Mouse (Mus musculus): ENCODE results near the gene Cd3d. TPM values are rescaled to one million over a fixed set of nuclear protein-coding genes. Genes with fewer than 3 reads are reported as not detected.
"Not testable (repeated sequence)": the region's sequence is repeated elsewhere in the genome, so short reads cannot be mapped to it uniquely, and the experiment has no call there.

Cd3d gene
- not detected in 2 replicates for polyA plus RNA-seq (2015; fragmentation: Nextera tagmentation; extraction: Ambion mirVana)

DNA sequence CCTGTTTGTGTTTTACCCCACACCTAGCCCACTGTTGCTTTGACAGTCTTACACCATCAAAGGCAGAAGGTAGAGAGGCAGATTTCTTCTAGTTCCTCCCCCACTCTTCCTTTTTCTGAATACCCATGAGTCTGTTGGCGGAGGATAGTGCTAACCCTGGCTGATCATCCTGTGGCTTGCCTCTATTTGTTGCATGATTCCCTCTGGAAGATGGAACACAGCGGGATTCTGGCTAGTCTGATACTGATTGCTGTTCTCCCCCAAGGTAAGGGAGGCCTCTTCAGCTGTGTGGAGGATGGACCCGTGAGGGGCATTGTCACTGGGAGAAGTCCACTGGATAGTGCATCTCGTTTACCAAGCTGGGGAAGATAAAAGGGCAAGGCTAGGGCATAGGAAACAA, at the start of gene Cd3d:
TSS of gene Cd3d (plus strand) at position 111 of the 400 bp plus-strand sequence.
- no peak within 1 kb of the TSS for H3K4me3 ChIP-seq (replicated peaks)
- no peak within 1 kb of the TSS for H3K4me2 ChIP-seq
- WGBS = 82% methylated on average over 4 of the region's 4 CpGs
- H3K27ac ChIP-seq = no peak within 1 kb of the TSS
- H3K4me1 ChIP-seq = no peaks in the 10 kb centered on the region
- H3K27me3 ChIP-seq = peaks cover 18% of the 10 kb centered on the region
- no peaks in the 10 kb centered on the region for H3K9me3 ChIP-seq (replicated peaks)
- H3K36me3 ChIP-seq = no peaks in the 10 kb centered on the region
- H3K9ac ChIP-seq = no peak within 1 kb of the TSS
- ATAC-seq (replicated peaks; ENCODE audit: low FRiP score) = no peak

GRCm38 (mm10) chr9:44941756-44942155, 39.8 kb upstream of the Cd3d start:
- Histone ChIP-seq H3K36me3 (peaks cover 97% of the 10 kb centered on the region), H3K9me3 (replicated peaks) (no peaks in the 10 kb centered on the region), H3K4me3 (replicated peaks) (no peak overlapping the region), H3K4me1 (no peaks in the 10 kb centered on the region), H3K4me2 (no peak overlapping the region), H3K9ac (no peak overlapping the region), H3K27me3 (no peaks in the 10 kb centered on the region), H3K27ac (no peak overlapping the region)
- WGBS = 81% methylated on average over 4 of the region's 4 CpGs
- no peak for ATAC-seq (replicated peaks; ENCODE audit: low FRiP score)

- H3K27me3 ChIP-seq = no peaks in the 10 kb centered on the region
- no peak for ATAC-seq (replicated peaks; ENCODE audit: low FRiP score)
- over 99% methylated on average over 4 of the region's 4 CpGs for WGBS
- H3K4me2 ChIP-seq = no peak overlapping the region
- peaks cover 97% of the 10 kb centered on the region for H3K36me3 ChIP-seq
- H3K4me3 ChIP-seq (replicated peaks) = no peak overlapping the region
- no peaks in the 10 kb centered on the region for H3K9me3 ChIP-seq (replicated peaks)
- H3K4me1 ChIP-seq = no peaks in the 10 kb centered on the region
- no peak overlapping the region for H3K27ac ChIP-seq
- no peak overlapping the region for H3K9ac ChIP-seq
Measured at GRCm38 (mm10) chr9:44942421-44942820, 39.2 kb upstream of the Cd3d start.

- no peaks in the 10 kb centered on the region for H3K4me1 ChIP-seq
- H3K4me2 ChIP-seq = no peak overlapping the region
- ATAC-seq (replicated peaks; ENCODE audit: low FRiP score) = no peak
- peaks cover 98% of the 10 kb centered on the region for H3K36me3 ChIP-seq
- WGBS = 93% methylated on average over 7 of the region's 7 CpGs
- H3K4me3 ChIP-seq (replicated peaks) = no peak overlapping the region
- H3K9me3 ChIP-seq (replicated peaks) = no peaks in the 10 kb centered on the region
- no peak overlapping the region for H3K9ac ChIP-seq
- H3K27ac ChIP-seq = no peak overlapping the region
- H3K27me3 ChIP-seq = no peaks in the 10 kb centered on the region
Measured at GRCm38 (mm10) chr9:44946185-44946695, 35.3 kb upstream of the Cd3d start.

GRCm38 (mm10) chr9:44947836-44948235, 33.8 kb upstream of the Cd3d start:
- Histone ChIP-seq H3K9me3 (replicated peaks) (no peaks in the 10 kb centered on the region), H3K4me2 (no peak overlapping the region), H3K4me3 (replicated peaks) (no peak overlapping the region), H3K4me1 (no peaks in the 10 kb centered on the region), H3K9ac (no peak overlapping the region), H3K27ac (no peak overlapping the region), H3K36me3 (peaks cover 97% of the 10 kb centered on the region), H3K27me3 (no peaks in the 10 kb centered on the region)
- WGBS = 89% methylated on average over 5 of the region's 5 CpGs
- ATAC-seq (replicated peaks; ENCODE audit: low FRiP score) = no peak

DNA sequence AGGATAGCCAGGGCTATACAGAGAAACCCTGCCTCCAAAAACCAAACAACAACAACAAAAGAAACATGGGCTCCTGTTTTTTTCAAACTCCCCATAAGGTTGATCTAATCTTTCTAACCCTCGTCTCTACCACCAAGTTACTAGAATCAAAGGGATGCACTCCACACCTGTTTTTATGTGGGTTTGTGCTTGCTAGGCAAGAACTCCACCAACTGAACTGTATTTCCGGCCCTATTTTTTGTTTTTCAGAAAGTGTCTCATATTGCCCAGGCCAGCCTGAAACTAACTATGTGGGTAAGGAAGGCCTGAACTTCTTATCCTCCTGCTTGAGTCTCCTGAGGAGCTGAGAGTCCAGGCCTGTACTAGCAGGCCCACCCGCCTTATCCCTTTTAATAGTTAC, 27.2 kb upstream of the Cd3d start:
- no peak overlapping the region for H3K4me3 ChIP-seq (replicated peaks)
- no peak overlapping the region for H3K9ac ChIP-seq
- H3K27me3 ChIP-seq = no peaks in the 10 kb centered on the region
- H3K27ac ChIP-seq = no peak overlapping the region
- no peak for ATAC-seq (replicated peaks; ENCODE audit: low FRiP score)
- H3K4me1 ChIP-seq = no peaks in the 10 kb centered on the region
- H3K9me3 ChIP-seq (replicated peaks) = no peaks in the 10 kb centered on the region
- H3K36me3 ChIP-seq = peaks cover 80% of the 10 kb centered on the region
- 89% methylated on average over 3 of the region's 3 CpGs for WGBS
- H3K4me2 ChIP-seq = no peak overlapping the region

- H3K4me3 ChIP-seq (replicated peaks) = peak within 1 kb of the TSS; percentile 80
- H3K36me3 ChIP-seq = peaks cover 27% of the 10 kb centered on the region
- peaks cover 16% of the 10 kb centered on the region for H3K4me1 ChIP-seq
- peak within 1 kb of the TSS; percentile 75 for H3K9ac ChIP-seq
- peak within 1 kb of the TSS; percentile 93 for H3K4me2 ChIP-seq
- H3K27ac ChIP-seq = peak within 1 kb of the TSS; percentile 63; the same call in 1 of the 2 replicates
- under 1% methylated on average over 39 of the region's 39 CpGs for WGBS
- peak; percentile 94 for ATAC-seq (replicated peaks; ENCODE audit: low FRiP score)
- peaks cover 7% of the 10 kb centered on the region for H3K27me3 ChIP-seq
- no peaks in the 10 kb centered on the region for H3K9me3 ChIP-seq (replicated peaks)
Measured at GRCm38 (mm10) chr9:44965126-44965832, 16.3 kb upstream of the Cd3d start, which contains the start of gene Ube4a. TSS of gene Ube4a (minus strand) at chr9:44965600.

GRCm38 (mm10) chr9:44965833-44966466, 15.6 kb upstream of the Cd3d start:
- peaks cover 10% of the 10 kb centered on the region for H3K27me3 ChIP-seq
- H3K36me3 ChIP-seq = peaks cover 22% of the 10 kb centered on the region
- peak overlapping the region; percentile 80 for H3K4me3 ChIP-seq (replicated peaks)
- H3K9ac ChIP-seq = peak overlapping the region; percentile 47; the same call in 1 of the 2 replicates
- peak overlapping the region; percentile 63; the same call in 1 of the 2 replicates for H3K27ac ChIP-seq
- 12% methylated on average over 10 of the region's 10 CpGs for WGBS
- H3K4me1 ChIP-seq = peaks cover 16% of the 10 kb centered on the region
- no peaks in the 10 kb centered on the region for H3K9me3 ChIP-seq (replicated peaks)
- no peak; the same call in 1 of the 2 replicates for ATAC-seq (replicated peaks; ENCODE audit: low FRiP score)
- peak overlapping the region; percentile 93 for H3K4me2 ChIP-seq

DNA sequence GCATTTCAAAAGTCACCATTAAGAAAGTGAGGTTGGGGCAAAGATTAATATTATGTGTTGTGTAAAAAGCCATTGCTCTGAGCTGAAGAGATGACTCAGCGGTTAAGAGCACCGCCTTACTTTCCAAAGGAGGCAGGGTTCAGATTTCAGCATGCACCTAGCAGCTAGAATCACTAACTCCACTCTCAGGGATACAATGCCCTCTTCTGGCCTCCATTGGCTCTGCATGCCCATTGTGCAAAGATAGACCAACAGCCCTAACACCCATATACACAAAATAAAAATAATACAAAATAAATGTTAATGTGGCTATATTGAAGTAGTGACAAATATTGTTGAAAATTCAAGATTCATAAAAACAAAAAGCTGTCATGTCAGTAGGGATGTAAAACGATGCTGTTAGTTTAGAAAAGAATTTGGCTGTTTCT, 14.8 kb upstream of the Cd3d start:
- Histone ChIP-seq H3K9me3 (replicated peaks) (no peaks in the 10 kb centered on the region), H3K9ac (no peak overlapping the region), H3K4me2 (no peak overlapping the region), H3K36me3 (peaks cover 14% of the 10 kb centered on the region), H3K27ac (no peak overlapping the region), H3K4me1 (peaks cover 16% of the 10 kb centered on the region), H3K27me3 (peaks cover 10% of the 10 kb centered on the region), H3K4me3 (replicated peaks) (no peak overlapping the region)
- ATAC-seq (replicated peaks; ENCODE audit: low FRiP score) = 0 out of 2 replicates have a peak, but pooled peaks have one; percentile 28
- 23% methylated on average over 3 of the region's 3 CpGs for WGBS

DNA sequence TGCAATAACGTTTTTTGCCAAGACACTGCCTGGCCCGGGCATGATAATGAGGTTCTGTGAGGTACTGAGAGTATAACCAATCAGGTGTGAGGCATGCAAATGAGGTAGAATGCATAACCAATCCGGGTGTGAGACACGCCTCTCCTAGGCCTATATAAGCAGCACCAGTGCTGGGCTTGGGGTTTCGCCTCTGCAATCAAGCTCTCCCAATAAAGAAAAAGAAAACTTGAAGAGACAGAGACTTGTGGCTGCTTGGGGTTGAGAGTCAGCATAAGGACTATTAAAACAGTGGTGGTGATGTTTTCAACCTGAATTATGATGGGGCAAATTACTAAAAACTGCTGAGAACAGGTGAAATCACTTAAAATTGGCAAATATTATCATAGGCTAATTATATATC, 13.8 kb upstream of the Cd3d start:
- not testable (repeated sequence) for H3K9me3 ChIP-seq (replicated peaks); H3K4me2 ChIP-seq; H3K9ac ChIP-seq; H3K27ac ChIP-seq; H3K4me3 ChIP-seq (replicated peaks); ATAC-seq (replicated peaks; ENCODE audit: low FRiP score); H3K36me3 ChIP-seq
- WGBS = 88% methylated on average over 5 of the region's 5 CpGs
- H3K4me1 ChIP-seq = peaks cover 16% of the 10 kb centered on the region
- H3K27me3 ChIP-seq = peaks cover 11% of the 10 kb centered on the region

DNA sequence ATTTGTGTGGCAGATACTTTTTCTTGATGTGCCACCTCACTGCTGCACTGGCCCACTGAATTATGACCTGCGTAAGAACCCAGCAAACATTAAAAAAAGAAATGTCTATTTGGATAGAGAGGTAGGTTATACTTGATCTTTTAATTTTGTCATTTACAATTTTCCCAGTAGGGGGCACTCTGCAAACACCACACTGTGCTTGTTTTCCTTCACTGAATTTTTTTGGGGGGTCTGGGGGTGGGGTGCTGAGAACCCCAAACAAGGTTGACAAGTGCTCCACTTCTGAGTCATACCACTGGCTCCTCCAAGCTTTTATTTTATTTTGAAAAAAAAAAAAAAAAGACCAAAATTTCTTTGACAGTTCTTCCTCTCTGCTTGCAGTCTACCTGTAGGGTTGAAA, 12.1 kb upstream of the Cd3d start:
- no peak overlapping the region for H3K4me2 ChIP-seq

DNA sequence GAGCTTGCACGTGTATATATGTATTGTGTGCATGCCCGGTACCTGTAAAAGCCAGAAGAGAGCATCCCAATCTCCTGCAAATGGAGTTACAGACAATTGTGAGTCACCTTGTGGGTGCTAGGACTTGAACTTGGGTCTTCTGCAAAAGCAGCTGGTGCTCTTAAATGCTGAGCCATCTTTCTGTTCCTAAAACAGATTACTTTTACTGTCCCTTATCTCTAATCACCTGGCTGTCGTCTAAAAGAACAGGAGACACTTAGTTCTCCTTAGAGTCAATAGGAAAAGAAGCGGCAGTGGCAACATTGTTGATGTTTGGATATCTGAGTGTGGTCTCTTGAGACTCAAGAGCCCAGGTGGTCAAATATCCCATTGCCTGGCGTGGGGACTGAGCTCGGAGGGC, 3.8 kb upstream of the Cd3d start:
- WGBS = 69% methylated on average over 6 of the region's 6 CpGs

More for the DNA sequence above, 12.1 kb upstream of the Cd3d start:
- 58% methylated on average over 1 of the region's 1 CpGs for WGBS
- peaks cover 12% of the 10 kb centered on the region for H3K4me1 ChIP-seq
- no peaks in the 10 kb centered on the region for H3K36me3 ChIP-seq
- H3K9ac ChIP-seq = no peak overlapping the region
- no peak overlapping the region for H3K27ac ChIP-seq
- no peak for ATAC-seq (replicated peaks; ENCODE audit: low FRiP score)
- H3K4me3 ChIP-seq (replicated peaks) = no peak overlapping the region
- peaks cover 28% of the 10 kb centered on the region for H3K27me3 ChIP-seq
- H3K9me3 ChIP-seq (replicated peaks) = no peaks in the 10 kb centered on the region

More for the DNA sequence above, 3.8 kb upstream of the Cd3d start:
- ATAC-seq (replicated peaks; ENCODE audit: low FRiP score) = no peak
- Histone ChIP-seq H3K36me3 (no peaks in the 10 kb centered on the region), H3K27ac (no peak overlapping the region), H3K9me3 (replicated peaks) (no peaks in the 10 kb centered on the region), H3K9ac (no peak overlapping the region), H3K4me1 (no peaks in the 10 kb centered on the region), H3K4me3 (replicated peaks) (no peak overlapping the region), H3K4me2 (no peak overlapping the region), H3K27me3 (peaks cover 49% of the 10 kb centered on the region)
